Mouse (Mus musculus) forebrain, postnatal 0 days (tissue): ENCODE results near the gene Metap1. TPM values are rescaled to one million over a fixed set of nuclear protein-coding genes. Genes with fewer than 3 reads are reported as not detected.
A peak's percentile ranks its signal among the peaks of the same experiment; 100 is the strongest.

Source experiments
- ATAC-seq: fragments of 200-750 bp; cut with Nextera tagmentation; 2 replicates; pipeline ENCODE4 v1.8.0; 2017; ENCODE audit warnings: mild to moderate bottlenecking, moderate library complexity
- DNase-seq: peaks from one replicate; pipeline ENCODE4 v3.0.0-alpha.2; 2015
- H3K27ac ChIP-seq: fragments of 300-500 bp; sonication (generic); 2 replicates; pipeline ENCODE4 v1.5.1; 2014; ENCODE audit warnings: low read depth, mild to moderate bottlenecking, antibody characterized with exemption, low read length, moderate library complexity, mixed read lengths
- H3K27me3 ChIP-seq: fragments of 300-500 bp; sonication (generic); 2 replicates; pipeline ENCODE4 v1.6.1; 2014; ENCODE audit warnings: mild to moderate bottlenecking, low read length, mixed read lengths; ENCODE audit not compliant: insufficient read depth
- H3K36me3 ChIP-seq: fragments of 300-500 bp; sonication (generic); 2 replicates; pipeline ENCODE4 v1.6.1; 2014; ENCODE audit warnings: mild to moderate bottlenecking, moderate library complexity; ENCODE audit not compliant: insufficient read depth
- H3K4me1 ChIP-seq: fragments of 300-500 bp; sonication (generic); 2 replicates; pipeline ENCODE4 v1.6.1; 2014; ENCODE audit warnings: antibody characterized with exemption; ENCODE audit not compliant: insufficient read depth
- H3K4me2 ChIP-seq: fragments of 300-500 bp; sonication (generic); 2 replicates; pipeline ENCODE4 v1.6.1; 2014; ENCODE audit warnings: low read depth, mild to moderate bottlenecking, moderate library complexity
- H3K4me3 ChIP-seq: fragments of 300-500 bp; sonication (generic); 2 replicates; pipeline ENCODE4 v1.5.1; 2014; ENCODE audit warnings: low read depth, low read length, mixed read lengths
- H3K9ac ChIP-seq: fragments of 300-500 bp; sonication (generic); 2 replicates; pipeline ENCODE4 v1.6.1; 2014; ENCODE audit warnings: mild to moderate bottlenecking
- H3K9me3 ChIP-seq: fragments of 300-500 bp; sonication (generic); 2 replicates; pipeline ENCODE4 v1.6.1; 2016; ENCODE audit warnings: low read length
- CTCF ChIP-seq: sonication (generic); IDR thresholded peaks from 2 replicates; pipeline ENCODE4 v1.5.1; 2016; ENCODE audit warnings: antibody characterized with exemption, control low read depth, low read depth
- WGBS: fragments of 180-500 bp; shearing (Covaris S2); extraction: QIAGEN DNeasy Blood & Tissue Kit; methylation state at CpG from one replicate; pipeline ENCODE4 v1.1.7; 2014; 5-methylcytosine and 5-hydroxymethylcytosine counted together
- polyA plus RNA-seq: library from polyadenylated mRNA; unstranded; fragments of >200 nt; fragmentation: Nextera tagmentation; extraction: Ambion mirVana; gene quantifications from 2 replicates; pipeline ENCODE4 v1.2.1, GENCODE M21; 2015
- total RNA-seq: library from RNA; depleted of rRNA; stranded (reverse); fragments of >200 nt; gene quantifications from 2 replicates; pipeline ENCODE4 v1.2.3, GENCODE M21; 2014

Metap1 gene
- total and polyA plus RNA-seq, 2 experiments from 2014 or later: 50.2 to 61.8 TPM

GRCm38 (mm10) chr3:138454234-138454633, 35.1 kb downstream of the Metap1 start:
- Histone ChIP-seq H3K9me3 (no peaks in the 10 kb centered on the region), H3K36me3 (peaks cover 77% of the 10 kb centered on the region), H3K4me3 (no peak overlapping the region), H3K27ac (no peak overlapping the region), H3K9ac (no peak overlapping the region), H3K4me1 (no peaks in the 10 kb centered on the region), H3K4me2 (no peak overlapping the region), H3K27me3 (no peaks in the 10 kb centered on the region)
- DNase-seq: no peak
- no peak for ATAC-seq
- 94% methylated on average over 1 of the region's 1 CpGs for WGBS
- TF ChIP-seq CTCF: no peak

GRCm38 (mm10) chr3:138452169-138452568, 37.1 kb downstream of the Metap1 start:
- H3K9ac ChIP-seq: no peak overlapping the region
- no peak overlapping the region for H3K4me3 ChIP-seq
- ATAC-seq (no peak), DNase-seq (no peak)
- H3K36me3 ChIP-seq: peaks cover 80% of the 10 kb centered on the region
- no peaks in the 10 kb centered on the region for H3K27me3 ChIP-seq
- H3K4me1 ChIP-seq: no peaks in the 10 kb centered on the region
- WGBS: 88% methylated on average over 10 of the region's 10 CpGs
- H3K27ac ChIP-seq: no peak overlapping the region
- H3K4me2 ChIP-seq: no peak overlapping the region
- H3K9me3 ChIP-seq: no peaks in the 10 kb centered on the region
- no peak for TF ChIP-seq CTCF

GRCm38 (mm10) chr3:138448077-138448860, 41.0 kb downstream of the Metap1 start:
- Histone ChIP-seq H3K4me2 (no peak overlapping the region), H3K27me3 (no peaks in the 10 kb centered on the region), H3K4me3 (no peak overlapping the region), H3K9me3 (no peaks in the 10 kb centered on the region), H3K9ac (no peak overlapping the region), H3K4me1 (peaks cover 8% of the 10 kb centered on the region; the same call in 1 of the 2 replicates), H3K36me3 (peaks cover 62% of the 10 kb centered on the region), H3K27ac (no peak overlapping the region)
- no peak for TF ChIP-seq CTCF
- DNase-seq (no peak), ATAC-seq (no peak)
- WGBS: 87% methylated on average over 12 of the region's 12 CpGs

GRCm38 (mm10) chr3:138443465-138443771, 45.9 kb downstream of the Metap1 start:
- ATAC-seq: no peak
- TF ChIP-seq CTCF: no peak
- WGBS: 4% methylated on average over 9 of the region's 9 CpGs

GRCm38 (mm10) chr3:138442612-138443464, 46.5 kb downstream of the Metap1 start, which contains the start of gene Adh5:
TSS of gene Adh5 (plus strand) at chr3:138443093.
- Histone ChIP-seq H3K4me3 (peak within 1 kb of the TSS; percentile 85), H3K27me3 (no peaks in the 10 kb centered on the region), H3K9ac (peak within 1 kb of the TSS; percentile 90), H3K27ac (peak within 1 kb of the TSS; percentile 91), H3K4me1 (peaks cover 8% of the 10 kb centered on the region; the same call in 1 of the 2 replicates), H3K4me2 (peak within 1 kb of the TSS; percentile 89), H3K9me3 (no peaks in the 10 kb centered on the region), H3K36me3 (peaks cover 16% of the 10 kb centered on the region)
- under 1% methylated on average over 85 of the region's 86 CpGs for WGBS
- TF ChIP-seq CTCF: peak; percentile 33
- DNase-seq: peak; percentile 96
- peak; percentile 98 for ATAC-seq

More at GRCm38 (mm10) chr3:138443465-138443771, 45.9 kb downstream of the Metap1 start:
- no peaks in the 10 kb centered on the region for H3K9me3 ChIP-seq
- no peak for DNase-seq
- peak overlapping the region; percentile 90 for H3K9ac ChIP-seq
- H3K4me1 ChIP-seq: peaks cover 8% of the 10 kb centered on the region; the same call in 1 of the 2 replicates
- peak overlapping the region; percentile 91 for H3K27ac ChIP-seq
- peak overlapping the region; percentile 85 for H3K4me3 ChIP-seq
- H3K36me3 ChIP-seq: peaks cover 22% of the 10 kb centered on the region
- peak overlapping the region; percentile 89 for H3K4me2 ChIP-seq
- H3K27me3 ChIP-seq: no peaks in the 10 kb centered on the region

- Histone ChIP-seq H3K9ac (peak overlapping the region; percentile 90), H3K4me1 (peaks cover 8% of the 10 kb centered on the region; the same call in 1 of the 2 replicates), H3K27me3 (no peaks in the 10 kb centered on the region), H3K9me3 (no peaks in the 10 kb centered on the region), H3K27ac (peak overlapping the region; percentile 91; the same call in 1 of the 2 replicates), H3K36me3 (peaks cover 11% of the 10 kb centered on the region), H3K4me3 (peak overlapping the region; percentile 85), H3K4me2 (peak overlapping the region; percentile 89)
- no peak for ATAC-seq
- no peak; the same call in none of the 2 replicates for TF ChIP-seq CTCF
- DNase-seq: no peak
- WGBS: under 1% methylated on average over 9 of the region's 9 CpGs
Measured at GRCm38 (mm10) chr3:138442203-138442602, 47.1 kb downstream of the Metap1 start.

GRCm38 (mm10) chr3:138438716-138439115, 50.6 kb downstream of the Metap1 start:
- 76% methylated on average over 3 of the region's 3 CpGs for WGBS
- no peak for TF ChIP-seq CTCF
- no peak overlapping the region for H3K4me2 ChIP-seq
- H3K9ac ChIP-seq: no peak overlapping the region
- H3K36me3 ChIP-seq: no peaks in the 10 kb centered on the region
- H3K9me3 ChIP-seq: no peaks in the 10 kb centered on the region
- no peak overlapping the region for H3K4me3 ChIP-seq
- H3K4me1 ChIP-seq: 0 out of 2 replicates have a peak, but pooled peaks cover 2% of the 10 kb centered on the region
- no peak overlapping the region for H3K27ac ChIP-seq
- DNase-seq (no peak), ATAC-seq (no peak)
- H3K27me3 ChIP-seq: no peaks in the 10 kb centered on the region
